Mouse (Mus musculus): ENCODE results near the gene Ppp2r5c.

Ppp2r5c gene

DNA sequence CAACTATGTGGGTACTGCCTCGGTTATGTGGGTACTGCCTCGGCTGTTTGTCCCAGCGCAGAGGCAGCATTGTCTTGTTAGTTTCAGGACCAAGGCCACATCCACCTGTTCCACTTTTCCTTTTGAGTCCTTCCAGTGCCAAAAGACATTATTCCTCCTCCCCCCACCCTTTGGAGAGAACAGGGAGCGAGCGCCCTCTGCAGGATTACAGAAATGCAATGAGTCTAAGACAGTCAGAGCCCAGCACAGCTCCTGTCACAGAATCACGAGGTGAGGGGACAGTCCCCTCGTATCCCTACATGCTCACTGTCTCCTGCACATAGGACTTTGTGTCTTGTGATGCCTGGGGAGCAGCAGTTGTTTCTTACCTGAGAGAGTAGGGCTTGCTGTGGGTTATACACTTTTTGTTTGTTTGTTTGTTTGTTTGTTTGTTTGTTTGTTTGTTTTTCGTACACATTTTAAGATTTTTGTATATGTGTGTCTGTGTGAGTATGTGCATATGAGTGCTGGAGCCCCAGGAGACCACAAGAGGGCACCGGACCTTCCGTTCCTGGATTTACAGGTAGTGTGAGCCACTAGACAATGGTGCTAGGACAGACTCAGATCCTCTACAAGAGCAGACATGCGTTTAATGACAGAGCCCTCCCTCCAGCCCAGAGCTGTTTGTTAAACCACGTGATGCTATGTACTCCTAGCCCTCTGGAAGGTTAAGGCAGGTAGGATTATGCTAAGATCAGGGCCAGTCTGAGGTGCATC, 43.2 kb downstream of the Ppp2r5c start:
- no peak for DNase-seq

DNA sequence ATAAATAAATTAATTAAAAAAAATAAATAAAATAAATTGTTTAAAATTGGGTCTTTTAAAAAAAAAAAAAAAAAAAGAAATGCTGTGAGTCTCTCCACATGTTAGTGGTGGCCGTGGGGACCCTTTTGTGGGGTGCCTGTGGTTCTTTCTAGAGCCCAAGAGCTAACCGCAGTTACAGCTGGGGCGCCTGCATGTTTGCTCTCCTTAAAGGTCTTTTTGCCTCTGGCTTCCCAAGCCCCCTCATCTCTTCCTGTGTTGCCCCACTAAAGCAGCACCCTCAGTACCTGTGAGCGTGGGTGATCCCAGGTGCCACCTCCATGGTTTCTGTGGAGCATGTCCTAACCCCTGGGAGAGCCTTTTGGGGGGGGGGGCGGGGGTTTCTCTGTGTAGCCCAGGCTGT, 45.5 kb downstream of the Ppp2r5c start:
- DNase-seq, result no peak

DNA sequence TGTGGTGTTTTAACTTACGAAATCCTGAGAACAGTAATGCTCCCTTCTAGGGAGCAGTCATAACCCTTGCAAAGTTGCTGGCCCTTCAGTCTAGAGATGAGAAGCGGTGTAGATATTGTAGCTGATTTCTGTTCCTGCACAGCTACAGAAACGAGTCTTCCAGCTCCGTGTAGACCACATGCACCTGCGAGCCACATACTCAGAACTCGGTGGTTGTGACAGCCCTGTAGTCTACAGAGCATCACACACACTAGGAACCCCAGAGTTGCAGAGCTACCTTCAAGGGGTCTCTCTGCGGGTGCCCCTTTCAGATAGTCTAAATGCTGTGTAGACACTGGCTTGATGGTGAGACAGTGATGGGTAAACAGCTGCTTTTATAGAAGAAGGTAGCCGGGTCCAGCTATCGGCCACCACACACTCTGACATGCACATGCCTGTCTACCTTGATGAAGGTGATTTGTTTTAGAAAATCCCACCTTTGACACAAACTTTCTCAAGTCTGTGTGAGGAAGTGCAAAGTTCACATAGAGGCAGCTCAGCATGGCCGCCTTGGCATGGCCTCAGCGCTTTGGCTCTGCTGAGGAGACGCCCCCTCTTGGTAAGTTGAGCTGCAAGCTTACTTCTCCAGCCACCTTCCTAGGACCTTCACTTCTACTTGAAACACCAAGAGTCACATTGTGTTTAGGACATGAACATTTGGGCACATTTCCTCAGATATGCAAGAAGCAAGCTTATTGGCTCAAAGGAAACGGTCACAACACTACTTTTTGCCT, 46.9 kb downstream of the Ppp2r5c start:
- no peak for DNase-seq

DNA sequence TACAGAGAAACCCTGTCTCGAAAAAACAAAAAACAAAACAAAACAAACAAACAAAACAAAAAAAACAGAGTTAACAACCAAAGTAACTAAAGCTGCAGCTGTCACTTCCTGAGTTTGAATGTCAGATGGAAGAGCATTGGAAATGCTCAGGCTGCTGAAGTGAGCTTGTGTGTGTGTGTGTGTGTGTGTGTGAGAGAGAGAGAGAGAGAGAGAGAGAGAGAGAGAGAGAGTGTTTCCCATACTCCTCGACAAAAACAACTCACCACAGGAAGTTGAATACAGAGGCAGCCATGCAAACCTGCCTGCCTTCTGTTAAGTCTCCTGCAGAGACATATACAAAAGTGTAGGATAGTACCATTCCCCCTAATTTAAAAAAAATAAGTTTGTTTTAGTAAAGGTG, 47.9 kb downstream of the Ppp2r5c start:
- no peak for DNase-seq

DNA sequence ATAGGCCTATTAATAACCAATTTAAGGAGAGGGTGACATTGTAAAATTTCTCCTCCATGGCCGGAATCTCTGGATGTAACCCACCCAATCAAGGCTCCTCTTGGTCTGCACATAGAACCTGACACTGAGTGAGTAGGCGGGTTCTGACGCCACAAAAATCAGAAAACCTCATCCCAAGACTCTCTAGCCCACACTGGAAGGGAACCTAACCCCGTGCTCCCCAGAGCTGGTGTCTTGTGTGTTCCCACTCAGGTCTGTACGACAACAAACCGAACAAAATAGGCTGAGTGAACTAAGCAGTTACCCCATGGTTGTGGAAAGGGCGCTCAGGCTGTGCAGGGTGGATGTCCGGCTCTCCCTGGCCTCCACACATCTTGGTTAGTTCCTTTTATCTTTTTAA, 48.3 kb downstream of the Ppp2r5c start:
- DNase-seq, result peak; percentile 88

DNA sequence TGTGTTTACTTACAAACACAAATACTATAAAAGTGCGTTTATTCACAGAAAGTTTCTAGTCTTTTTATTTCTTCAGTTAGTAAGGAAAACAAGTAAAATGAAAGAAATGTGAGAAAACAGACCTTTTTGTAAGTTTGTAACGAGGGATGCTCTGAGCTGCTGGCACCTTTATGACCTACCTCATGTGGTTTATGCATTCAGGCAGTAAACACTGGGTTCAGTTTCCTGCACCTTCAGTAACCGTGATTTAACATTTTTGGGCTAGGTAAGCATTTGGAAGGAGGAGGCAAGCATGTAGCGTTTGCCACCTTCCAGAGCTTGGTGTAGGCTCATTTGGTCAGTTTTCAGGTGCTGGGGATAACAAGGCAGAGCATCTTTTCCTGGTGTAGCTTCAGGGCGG, 49.1 kb downstream of the Ppp2r5c start:
- DNase-seq, result no peak

DNA sequence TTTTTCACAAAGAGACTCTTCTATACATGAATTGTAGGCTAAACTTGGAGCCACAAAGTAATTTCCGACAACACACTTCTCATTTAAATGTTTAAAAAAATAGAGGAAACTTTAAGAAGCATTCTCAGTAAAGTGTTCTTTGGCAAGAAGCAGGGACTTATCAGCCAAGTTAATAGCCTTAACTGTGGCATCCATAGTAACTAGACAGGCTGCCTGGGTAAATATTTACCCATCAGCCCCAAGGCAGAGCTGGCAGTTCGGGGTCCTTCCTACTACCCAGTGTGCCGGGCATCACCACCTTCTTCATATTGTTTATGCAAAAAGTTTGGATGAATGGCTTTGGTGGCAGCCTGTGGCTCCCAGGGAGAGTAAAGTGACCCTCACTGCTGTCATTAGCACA, 50.1 kb downstream of the Ppp2r5c start:
- peak; percentile 89 for DNase-seq

DNA sequence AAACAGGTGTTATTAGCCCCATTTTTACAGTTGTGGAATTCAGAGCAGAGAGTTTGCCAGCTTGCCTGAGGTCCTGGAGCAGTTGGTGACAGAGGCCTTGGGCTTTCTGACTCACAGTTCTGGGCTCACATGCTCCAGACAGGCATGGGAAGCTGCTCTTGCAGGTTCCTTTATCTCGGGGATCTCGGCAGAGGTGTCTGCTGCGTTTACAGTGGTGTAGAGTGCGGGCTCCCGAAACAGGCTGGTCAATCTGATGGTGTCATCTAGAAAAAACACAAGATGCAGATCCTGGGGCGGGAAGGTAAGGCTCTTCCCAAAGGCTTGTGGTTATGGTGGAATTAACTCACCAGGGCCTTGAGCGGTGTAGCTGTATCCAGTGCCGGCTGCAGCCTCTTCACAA, 50.6 kb downstream of the Ppp2r5c start:
- peak; percentile 86 for DNase-seq

DNA sequence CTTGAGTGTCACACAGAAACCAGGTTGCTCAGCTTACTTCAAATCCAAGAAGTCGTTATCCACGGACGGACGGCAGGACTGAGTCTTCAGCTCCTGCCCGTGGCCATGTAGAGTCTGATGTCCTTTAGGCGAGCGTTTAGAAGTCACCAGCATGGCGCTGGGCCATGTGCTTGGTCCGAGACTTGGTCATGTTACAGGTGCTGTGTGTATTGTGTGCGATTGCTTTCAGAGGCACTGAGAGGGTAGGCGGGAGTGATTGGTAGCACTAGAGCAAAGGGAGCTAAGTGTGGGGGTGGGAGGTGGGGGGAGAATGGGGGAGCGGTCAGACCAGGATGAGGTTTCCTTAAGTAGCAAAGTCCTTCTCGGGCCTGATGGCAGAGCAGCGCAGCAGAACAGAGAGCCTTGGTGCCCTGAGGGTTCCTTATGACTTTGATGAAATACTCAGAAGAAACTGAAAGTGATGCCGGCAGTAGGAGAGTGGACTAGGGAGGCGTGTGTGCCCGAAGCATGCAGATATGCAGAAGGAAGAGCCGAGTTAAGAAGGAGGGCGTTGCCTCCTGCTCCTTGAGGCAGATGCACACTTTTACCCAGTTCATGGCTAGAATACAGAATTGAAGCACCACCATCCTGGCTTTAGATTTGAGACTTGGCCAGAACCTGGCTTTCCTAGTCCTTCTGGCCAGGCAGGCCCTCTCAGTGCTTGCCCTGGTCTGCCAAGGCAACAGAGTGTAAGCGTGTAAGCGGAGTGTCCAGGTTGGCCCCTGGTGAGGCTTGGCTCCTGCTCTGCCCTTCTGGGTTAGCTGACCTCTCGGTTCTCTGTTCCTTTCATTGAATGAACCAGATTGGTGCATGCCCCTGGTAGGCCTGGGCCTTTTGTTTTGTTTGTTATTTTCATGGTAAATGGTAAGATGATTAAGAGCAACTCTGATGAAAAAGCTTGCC, 51.6 kb downstream of the Ppp2r5c start:
- DNase-seq, result peak; percentile 93

DNA sequence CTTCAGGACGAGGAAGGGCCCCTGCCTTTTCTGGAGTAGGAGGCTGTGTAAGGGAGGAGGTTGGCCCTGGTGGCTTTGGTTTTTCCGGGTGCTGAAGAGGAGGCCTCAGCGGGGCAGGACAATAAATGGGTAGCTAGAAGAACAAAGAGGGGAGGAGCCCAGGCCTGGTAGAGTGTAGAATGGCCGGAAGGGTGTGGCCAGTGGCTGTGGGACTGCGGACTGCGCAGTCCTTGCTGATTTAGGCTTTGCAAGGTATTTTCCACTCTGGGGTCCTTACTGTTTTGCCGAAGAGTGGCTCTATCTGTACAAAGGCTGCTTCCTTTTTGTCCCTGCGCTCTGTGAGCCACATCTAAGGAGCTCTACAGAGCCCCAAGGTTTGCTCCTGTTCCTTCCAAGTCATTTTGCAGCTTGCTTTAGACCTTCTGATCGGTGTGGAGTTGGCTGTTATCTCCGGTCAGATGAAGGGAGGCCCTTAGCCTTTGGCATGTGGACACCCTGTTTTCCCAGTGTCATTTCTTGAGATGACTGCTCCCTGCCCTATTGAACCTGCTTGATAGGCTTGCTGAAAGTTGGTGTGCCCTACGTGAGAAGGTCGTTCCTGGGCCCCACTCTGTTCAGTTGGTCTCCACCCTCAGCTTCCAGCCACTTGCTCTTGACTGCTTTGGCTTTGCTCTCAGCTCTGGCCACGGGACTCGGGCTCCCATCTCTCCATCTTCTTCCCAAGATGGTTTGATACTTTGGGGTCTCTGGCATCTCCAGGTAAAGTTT, 52.5 kb downstream of the Ppp2r5c start:
- DNase-seq, result peak; percentile 98

DNA sequence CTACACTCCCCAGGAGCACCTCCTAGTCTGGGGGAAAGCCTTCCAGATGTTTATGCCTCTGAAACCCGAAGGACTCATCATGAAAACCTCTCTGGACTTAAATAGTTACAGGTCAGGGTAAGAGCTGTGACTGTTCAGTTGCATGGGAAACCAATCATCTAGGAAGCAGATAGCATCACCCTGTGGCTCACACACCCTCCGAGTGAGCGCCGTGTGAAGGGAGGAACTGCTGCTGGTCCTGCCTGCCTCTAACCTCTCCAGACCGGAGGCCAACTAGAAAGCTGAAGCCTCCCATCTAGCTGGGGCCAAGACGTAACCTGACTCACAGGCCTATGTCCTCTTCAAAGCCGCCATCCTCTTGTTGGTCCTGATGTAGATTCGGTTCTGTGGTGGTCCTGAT, 53.2 kb downstream of the Ppp2r5c start:
- peak; percentile 95 for DNase-seq

DNA sequence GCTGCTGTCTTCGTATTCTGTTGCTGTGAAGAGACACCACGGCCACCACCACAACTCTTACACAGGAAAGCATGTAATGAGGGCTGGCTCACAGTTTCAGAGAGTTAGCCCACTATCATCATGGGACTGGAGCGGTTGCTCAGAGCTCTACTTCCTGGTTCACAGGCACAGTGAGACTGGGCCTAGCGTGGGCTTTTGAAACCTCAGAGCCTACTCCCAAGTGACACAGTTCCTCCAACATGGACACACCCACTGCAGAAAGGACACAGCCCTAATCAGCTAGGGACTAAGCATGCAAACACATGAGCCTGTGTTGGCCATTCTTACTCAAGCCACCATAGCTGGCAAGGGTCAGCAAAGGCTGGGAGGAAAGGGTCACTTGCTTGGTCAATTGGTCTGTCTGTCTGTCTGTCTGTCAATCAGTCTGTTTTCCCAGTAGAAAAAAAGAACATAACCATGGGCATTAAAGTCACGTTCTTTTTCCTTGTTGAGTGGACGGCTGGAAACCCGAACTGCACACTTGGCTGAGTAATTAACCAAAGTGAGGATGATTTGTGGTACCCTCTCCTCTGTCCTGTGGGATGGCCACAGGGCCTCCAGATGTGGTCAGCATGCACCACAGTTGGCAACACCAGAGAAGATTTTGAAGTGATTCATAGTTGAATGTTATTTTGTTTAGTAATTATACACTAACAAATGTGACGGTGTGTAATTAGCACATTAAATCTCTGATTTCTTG, 56.7 kb downstream of the Ppp2r5c start:
- DNase-seq, result peak; percentile 98

DNA sequence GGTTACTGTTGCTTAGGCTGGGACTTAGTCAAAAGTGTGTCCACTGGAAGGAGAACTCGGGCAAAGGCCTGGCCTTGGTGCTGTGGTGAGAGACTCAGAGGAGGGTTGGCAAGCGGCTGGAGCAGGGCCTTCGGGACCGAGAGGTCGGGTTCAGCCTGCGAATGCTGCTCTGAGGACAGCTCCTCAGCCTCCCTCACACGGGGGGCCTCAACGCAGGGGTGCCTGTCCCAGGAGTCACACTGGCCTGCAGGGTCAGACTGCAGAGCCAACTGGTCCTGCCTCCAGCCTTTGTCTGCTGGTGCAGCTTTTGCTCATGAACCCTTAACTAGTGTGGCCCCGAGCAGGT, 57.2 kb downstream of the Ppp2r5c start:
- peak; percentile 91 for DNase-seq

DNA sequence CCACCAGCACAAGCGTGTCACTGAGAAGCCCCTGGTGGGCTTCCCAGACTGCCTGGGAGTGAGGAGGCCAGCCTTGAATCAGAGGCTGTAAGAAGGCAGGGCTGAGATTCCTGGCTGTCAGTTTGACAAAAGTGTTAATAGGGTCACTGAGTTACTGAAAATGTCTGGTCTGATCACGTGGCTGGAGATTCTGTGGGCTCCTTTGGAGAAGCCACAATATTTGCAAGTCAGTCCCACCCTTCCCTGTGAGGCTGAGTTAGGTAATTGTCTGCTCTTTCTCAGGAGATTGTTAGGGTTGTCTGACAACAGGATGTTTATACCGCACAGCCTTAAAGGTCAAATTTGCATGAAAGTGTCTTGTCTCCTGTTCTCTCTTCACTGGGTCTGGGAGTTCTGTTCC, 57.9 kb downstream of the Ppp2r5c start:
- no peak for DNase-seq

DNA sequence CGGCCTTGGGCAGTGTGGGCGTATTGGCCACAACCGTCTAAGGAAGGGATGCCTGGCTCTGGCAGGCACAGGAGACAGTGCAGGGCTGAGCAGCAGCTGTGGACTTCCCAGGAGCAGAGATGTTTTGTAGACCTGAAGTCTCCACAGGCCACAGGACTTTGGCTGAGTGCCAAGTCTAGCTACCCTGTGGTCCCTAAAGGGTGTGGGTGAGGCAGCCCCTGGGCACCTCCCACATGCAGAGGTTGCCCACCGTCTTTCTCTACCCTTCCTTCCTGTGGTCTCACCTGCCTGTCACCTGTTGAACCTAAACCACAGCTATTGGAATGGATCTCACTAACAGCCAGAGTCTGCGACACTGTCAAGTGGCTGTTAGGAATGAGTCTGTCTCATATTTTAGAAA, 59.1 kb downstream of the Ppp2r5c start:
- no peak for DNase-seq

DNA sequence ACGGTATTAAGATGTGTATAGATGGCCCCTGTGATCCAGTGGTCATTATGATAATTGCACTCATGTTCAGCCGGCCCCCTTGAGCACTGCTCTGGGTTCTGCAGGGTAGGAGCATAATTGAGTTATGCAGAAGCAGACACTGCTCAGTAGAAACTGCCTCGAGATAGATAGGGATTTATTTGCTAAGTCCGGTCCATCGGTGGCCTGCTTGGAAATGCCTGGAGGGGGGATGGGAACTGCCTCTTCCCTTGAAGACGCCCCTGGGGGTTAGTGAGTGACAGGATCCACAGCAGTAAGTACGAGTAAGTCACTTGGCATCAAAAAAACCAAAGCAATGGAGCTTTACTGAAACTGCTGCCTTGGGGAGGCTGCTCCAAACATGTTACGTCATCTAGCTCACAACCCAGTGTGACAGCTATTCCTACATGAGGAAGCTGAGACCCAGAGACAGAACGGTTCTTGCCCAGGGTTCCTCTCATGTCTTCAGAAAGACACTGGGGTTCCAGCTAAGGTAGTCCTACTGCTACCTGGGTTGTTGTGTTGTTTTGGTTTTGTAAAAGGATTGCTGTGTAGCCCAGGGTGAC, 60.9 kb downstream of the Ppp2r5c start:
- peak; percentile 95 for DNase-seq

DNA sequence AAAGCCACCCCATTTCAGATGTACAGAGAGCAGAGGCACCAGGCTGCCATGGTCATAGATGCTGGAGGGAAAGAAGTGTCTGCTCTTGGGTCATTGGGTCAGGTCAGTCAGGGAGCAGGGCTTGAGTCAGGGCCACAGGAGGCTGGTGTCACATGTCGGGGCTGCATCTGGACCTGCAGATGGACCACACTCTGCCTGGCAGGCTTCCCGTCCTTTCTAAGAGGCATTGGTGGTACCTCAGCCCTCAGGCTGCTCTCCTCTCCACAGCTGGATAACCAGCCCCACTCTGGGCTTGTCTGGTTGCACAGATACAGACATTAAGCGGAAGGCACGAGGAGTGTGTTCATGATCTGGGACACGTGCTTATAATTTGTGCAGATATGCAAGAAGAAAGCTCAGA, 61.8 kb downstream of the Ppp2r5c start:
- no peak for DNase-seq

DNA sequence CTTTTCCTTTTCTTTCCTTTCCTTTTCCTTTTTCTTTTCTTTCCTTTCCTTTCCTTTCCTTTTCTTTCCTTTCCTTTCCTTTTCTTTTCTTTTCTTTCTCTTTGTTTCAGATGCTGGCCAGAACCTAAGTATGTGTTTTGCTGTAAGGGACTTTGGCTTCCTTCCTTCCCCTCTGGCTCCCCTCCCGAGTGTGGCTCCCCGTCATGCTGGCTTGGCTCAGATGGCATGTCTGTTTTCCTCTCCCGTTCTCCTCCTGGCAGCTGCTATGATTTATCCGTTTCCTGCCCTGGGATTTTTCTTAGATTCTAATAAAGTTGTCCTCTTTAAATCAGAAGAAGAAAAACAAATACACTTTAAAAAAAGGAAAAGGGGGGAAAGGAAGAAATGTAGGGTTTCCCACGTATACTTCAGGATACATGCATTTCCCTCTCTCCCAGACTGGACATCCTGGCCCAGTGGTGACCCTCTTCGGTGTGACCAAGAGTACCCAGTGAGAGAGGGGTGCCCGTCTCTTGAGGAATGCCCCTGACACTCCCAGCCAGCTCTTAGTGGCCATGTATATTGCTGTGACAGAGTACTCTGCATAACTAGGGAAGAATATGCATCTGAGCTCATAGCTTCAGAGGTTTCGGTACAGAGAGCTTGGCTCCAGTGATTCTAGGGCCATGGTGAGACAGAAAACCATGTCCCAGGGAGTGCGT, 63.4 kb downstream of the Ppp2r5c start:
- DNase-seq, result peak; percentile 97

DNA sequence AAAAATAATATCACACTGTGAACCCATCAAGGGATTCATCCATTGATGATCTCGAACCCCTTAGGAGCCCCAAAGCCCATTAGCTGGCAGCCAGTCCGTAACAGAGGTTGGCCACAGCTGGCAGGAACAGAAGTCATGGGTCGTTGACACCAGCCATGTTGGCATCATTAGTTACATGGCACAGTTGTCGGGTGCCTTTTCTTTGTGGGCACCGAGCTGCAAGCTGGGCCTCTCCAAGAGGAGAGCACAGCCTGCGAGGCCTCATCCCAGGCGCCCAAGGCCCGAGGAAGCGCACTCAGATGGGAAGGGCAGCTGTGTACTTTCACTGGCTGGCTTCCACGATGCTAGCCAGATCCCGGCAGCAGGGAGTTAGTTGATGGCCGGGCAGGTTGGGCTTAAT, 64.3 kb downstream of the Ppp2r5c start:
- peak; percentile 92 for DNase-seq

DNA sequence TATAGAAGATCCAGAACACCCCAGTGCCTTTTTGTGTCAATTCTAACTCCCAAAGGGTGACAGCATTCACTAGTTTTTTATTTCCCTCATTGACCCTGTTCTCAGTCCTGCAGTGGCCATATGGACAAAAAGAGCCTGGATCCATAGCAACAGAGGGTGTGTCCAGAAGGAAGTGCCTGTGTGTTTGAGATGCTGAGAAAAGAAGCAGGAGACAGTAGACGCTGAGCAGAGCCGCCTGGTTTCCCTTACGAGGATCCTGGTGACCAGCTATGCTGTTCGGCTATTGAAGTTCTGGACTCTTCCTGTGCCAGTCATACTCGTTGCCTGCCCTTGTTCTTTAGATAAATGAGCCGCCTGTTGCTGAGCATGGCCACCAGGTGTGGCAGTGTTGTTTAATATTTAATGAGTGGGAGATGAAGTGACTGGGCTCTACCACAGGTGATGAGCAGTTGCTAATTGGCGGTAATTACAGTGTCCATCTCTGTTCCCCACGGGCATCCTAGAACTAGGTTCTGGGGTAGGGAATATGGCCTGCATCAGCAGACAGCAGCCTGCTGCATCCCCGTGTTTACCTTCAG, 65.0 kb downstream of the Ppp2r5c start:
- DNase-seq, result no peak

DNA sequence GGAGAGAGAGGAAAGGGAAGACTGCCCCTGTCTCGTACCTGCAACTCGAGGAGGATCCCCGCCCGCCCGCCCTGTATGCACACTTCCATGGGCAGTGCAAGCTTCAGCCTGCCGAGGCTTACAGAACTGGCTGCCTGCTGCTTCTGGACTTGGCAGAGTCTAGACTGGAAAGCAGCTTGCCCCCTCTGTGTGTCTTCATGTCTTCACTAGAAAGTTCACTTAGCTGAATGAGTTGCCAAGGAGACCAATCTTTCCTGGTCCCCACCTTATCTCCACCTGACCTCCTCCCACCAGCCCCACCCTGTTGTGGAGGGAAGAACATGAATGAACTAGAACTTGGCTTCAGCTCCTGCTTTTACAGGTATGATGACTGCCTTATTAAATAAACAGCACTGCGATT, 66.0 kb downstream of the Ppp2r5c start:
- no peak for DNase-seq
